Mouse (Mus musculus) midbrain, postnatal 0 days (tissue): ENCODE results near the gene Gm11596. TPM values are rescaled to one million over a fixed set of nuclear protein-coding genes. Genes with fewer than 3 reads are reported as not detected.
"Not testable (repeated sequence)": the region's sequence is repeated elsewhere in the genome, so short reads cannot be mapped to it uniquely, and the experiment has no call there.

Source experiments
- ATAC-seq: fragments of 200-750 bp; cut with Nextera tagmentation; 2 replicates; pipeline ENCODE4 v1.8.0; 2017; ENCODE audit warnings: moderate number of reproducible peaks, mild to moderate bottlenecking, moderate TSS enrichment, moderate library complexity; ENCODE audit not compliant: low FRiP score
- DNase-seq: peaks from one replicate; pipeline ENCODE4 v3.0.0-alpha.2; 2015; ENCODE audit warnings: low spot score
- H3K27ac ChIP-seq: fragments of 300-500 bp; sonication (generic); 2 replicates; pipeline ENCODE4 v1.5.1; 2014; ENCODE audit warnings: low read depth, mild to moderate bottlenecking, low read length, mixed read lengths
- H3K27me3 ChIP-seq: fragments of 300-500 bp; sonication (generic); 2 replicates; pipeline ENCODE4 v1.6.1; 2014; ENCODE audit warnings: low read length, control low read depth, mixed read lengths; ENCODE audit not compliant: insufficient read depth
- H3K36me3 ChIP-seq: fragments of 300-500 bp; sonication (generic); 2 replicates; pipeline ENCODE4 v1.6.1; 2014; ENCODE audit warnings: low read length, control low read depth, mixed read lengths; ENCODE audit not compliant: insufficient read depth
- H3K4me1 ChIP-seq: fragments of 300-500 bp; sonication (generic); 2 replicates; pipeline ENCODE4 v1.6.1; 2014; ENCODE audit warnings: mild to moderate bottlenecking, control low read depth, antibody characterized with exemption, low read length, mixed read lengths; ENCODE audit not compliant: insufficient read depth
- H3K4me2 ChIP-seq: fragments of 300-500 bp; sonication (generic); 2 replicates; pipeline ENCODE4 v1.6.1; 2014; ENCODE audit warnings: low read depth, mild to moderate bottlenecking, low read length, mixed read lengths; ENCODE audit not compliant: poor library complexity, severe bottlenecking
- H3K4me3 ChIP-seq: fragments of 300-500 bp; sonication (generic); 2 replicates; pipeline ENCODE4 v1.5.1; 2014; ENCODE audit warnings: low read depth, mild to moderate bottlenecking, low read length, moderate library complexity
- H3K9ac ChIP-seq: fragments of 300-500 bp; sonication (generic); replicated peaks from 2 replicates; pipeline ENCODE4 v1.6.1; 2014; ENCODE audit warnings: mild to moderate bottlenecking, low read length, moderate library complexity, mixed read lengths; ENCODE audit not compliant: poor library complexity, severe bottlenecking
- H3K9me3 ChIP-seq: fragments of 300-500 bp; sonication (generic); 2 replicates; pipeline ENCODE4 v1.6.1; 2016; ENCODE audit warnings: low read length, control low read depth
- CTCF ChIP-seq: IDR thresholded peaks from 2 replicates; pipeline ENCODE4 v1.5.1; 2016; ENCODE audit warnings: antibody characterized with exemption, mild to moderate bottlenecking
- WGBS: fragments of 180-500 bp; shearing (Covaris S2); extraction: QIAGEN DNeasy Blood & Tissue Kit; methylation state at CpG from one replicate; pipeline ENCODE4 v1.1.7; 2014; 5-methylcytosine and 5-hydroxymethylcytosine counted together
- polyA plus RNA-seq: library from polyadenylated mRNA; unstranded; fragments of >200 nt; fragmentation: Nextera tagmentation; extraction: Ambion mirVana; gene quantifications from 2 replicates; pipeline ENCODE4 v1.2.1, GENCODE M21; 2015
- total RNA-seq: library from RNA; depleted of rRNA; stranded (reverse); fragments of >200 nt; gene quantifications from 2 replicates; pipeline ENCODE4 v1.2.3, GENCODE M21; 2014; rRNA removed

The Gm11596 gene
- total and polyA plus RNA-seq, 2 experiments from 2014 or later: not detected

DNA sequence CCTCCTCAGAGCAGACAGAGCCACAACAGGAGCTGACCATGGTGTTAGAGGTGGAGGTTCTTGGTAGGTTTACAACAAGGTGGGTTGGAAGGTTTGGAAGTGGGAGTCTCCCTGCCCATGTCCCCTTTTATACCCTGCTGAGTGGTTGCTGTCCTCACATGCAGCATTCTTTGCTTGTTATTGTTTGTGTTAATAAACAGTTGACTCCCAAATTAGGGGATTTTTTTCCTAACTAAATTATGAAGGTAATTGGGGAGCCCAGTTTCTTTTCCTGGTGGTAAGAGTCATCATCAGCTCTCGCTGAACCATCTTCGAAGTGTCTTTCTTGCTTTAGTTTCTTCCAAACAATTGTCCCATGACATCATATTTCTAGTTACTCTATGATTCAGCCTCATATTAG is 12.7 kb downstream of the Gm11596 start, which contains the start of gene Krtap4-8:
TSS of gene Krtap4-8 (minus strand) at position 101 of the 400 bp plus-strand sequence.
- Histone ChIP-seq H3K4me3 (no peak within 1 kb of the TSS), H3K27ac (no peak within 1 kb of the TSS), H3K36me3 (no peaks in the 10 kb centered on the region), H3K4me2 (no peak within 1 kb of the TSS), H3K9me3 (no peaks in the 10 kb centered on the region), H3K4me1 (no peaks in the 10 kb centered on the region), H3K9ac (no peak within 1 kb of the TSS), H3K27me3 (no peaks in the 10 kb centered on the region)
- TF ChIP-seq CTCF: no peak
- WGBS: 93% methylated on average over 2 of the region's 2 CpGs
- no peak for DNase-seq
- ATAC-seq: no peak

DNA sequence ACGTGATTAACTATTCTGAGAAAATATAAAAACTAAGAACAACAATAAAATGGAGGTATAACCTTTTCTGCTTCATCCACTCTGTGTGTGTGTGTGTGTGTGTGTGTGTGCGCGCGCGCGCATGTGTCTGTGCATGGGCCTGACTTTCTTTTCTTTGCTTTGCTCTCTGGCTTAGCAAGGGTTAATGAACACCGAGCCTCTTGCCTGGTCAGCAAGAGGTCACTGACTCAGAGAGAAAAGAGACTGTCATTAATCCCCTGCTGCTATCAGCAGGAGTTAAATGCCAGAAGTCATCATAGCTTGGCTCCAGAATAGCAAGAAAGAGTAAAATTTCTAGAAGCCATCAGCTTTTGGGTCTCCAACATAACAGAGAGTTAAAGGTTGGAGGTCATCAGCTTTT is 14.9 kb downstream of the Gm11596 start:
- Histone ChIP-seq H3K27ac (no peak overlapping the region), H3K4me3 (no peak overlapping the region), H3K9ac (no peak overlapping the region), H3K4me2 (no peak overlapping the region), H3K36me3 (no peaks in the 10 kb centered on the region), H3K27me3 (no peaks in the 10 kb centered on the region), H3K4me1 (no peaks in the 10 kb centered on the region), H3K9me3 (no peaks in the 10 kb centered on the region)
- DNase-seq (no peak), ATAC-seq (no peak)
- WGBS: 63% methylated on average over 7 of the region's 7 CpGs
- no peak for TF ChIP-seq CTCF

DNA sequence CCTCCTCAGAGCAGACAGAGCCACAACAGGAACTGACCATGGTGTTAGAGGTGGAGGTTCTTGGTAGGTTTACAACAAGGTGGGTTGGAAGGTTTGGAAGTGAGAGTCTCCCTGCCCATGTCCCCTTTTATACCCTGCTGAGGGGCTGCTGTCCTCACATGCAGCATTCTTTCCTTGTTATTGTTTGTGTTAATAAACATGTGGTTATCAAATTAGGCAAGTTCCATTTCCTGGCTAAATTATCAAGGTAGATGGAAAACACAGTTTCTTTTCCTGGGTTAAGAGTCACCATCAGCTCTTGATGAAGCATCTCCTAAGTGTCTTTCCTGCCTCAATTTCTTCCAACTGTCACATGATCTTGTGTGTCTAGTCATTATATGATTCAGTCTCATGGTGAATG is 20.5 kb downstream of the Gm11596 start, which contains the start of gene Gm11595:
TSS of gene Gm11595 (minus strand) at position 101 of the 400 bp plus-strand sequence.
- not testable (repeated sequence) for H3K9me3 ChIP-seq, H3K27ac ChIP-seq, H3K9ac ChIP-seq, H3K27me3 ChIP-seq, DNase-seq, H3K36me3 ChIP-seq, ATAC-seq, H3K4me1 ChIP-seq, H3K4me3 ChIP-seq, H3K4me2 ChIP-seq

GRCm38 (mm10) chr11:99768410-99768809 is 24.9 kb downstream of the Gm11596 start:
- DNase-seq (no peak), ATAC-seq (no peak)
- Histone ChIP-seq H3K9ac (no peak overlapping the region), H3K4me2 (no peak overlapping the region), H3K4me3 (no peak overlapping the region), H3K36me3 (no peaks in the 10 kb centered on the region), H3K27me3 (no peaks in the 10 kb centered on the region), H3K9me3 (no peaks in the 10 kb centered on the region), H3K4me1 (no peaks in the 10 kb centered on the region), H3K27ac (no peak overlapping the region)
- WGBS: 83% methylated on average over 2 of the region's 2 CpGs
- no peak for TF ChIP-seq CTCF

- no peak overlapping the region for H3K4me3 ChIP-seq
- H3K36me3 ChIP-seq: no peaks in the 10 kb centered on the region
- no peak overlapping the region for H3K27ac ChIP-seq
- H3K9ac ChIP-seq: no peak overlapping the region
- H3K27me3 ChIP-seq: no peaks in the 10 kb centered on the region
- TF ChIP-seq CTCF: no peak
- H3K9me3 ChIP-seq: no peaks in the 10 kb centered on the region
- H3K4me1 ChIP-seq: no peaks in the 10 kb centered on the region
- WGBS: 90% methylated on average over 1 of the region's 1 CpGs
- DNase-seq: no peak
- no peak overlapping the region for H3K4me2 ChIP-seq
- no peak for ATAC-seq
Measured at GRCm38 (mm10) chr11:99758877-99759276, 34.4 kb downstream of the Gm11596 start.

- WGBS: 87% methylated on average over 3 of the region's 3 CpGs
- no peak overlapping the region for H3K27ac ChIP-seq
Measured at GRCm38 (mm10) chr11:99743985-99744384, 49.3 kb downstream of the Gm11596 start.

More at GRCm38 (mm10) chr11:99743985-99744384, 49.3 kb downstream of the Gm11596 start:
- DNase-seq (no peak), ATAC-seq (no peak)
- no peak overlapping the region for H3K9ac ChIP-seq
- no peak overlapping the region for H3K4me2 ChIP-seq
- H3K4me3 ChIP-seq: no peak overlapping the region
- no peaks in the 10 kb centered on the region for H3K9me3 ChIP-seq
- no peaks in the 10 kb centered on the region for H3K27me3 ChIP-seq
- no peaks in the 10 kb centered on the region for H3K4me1 ChIP-seq
- H3K36me3 ChIP-seq: no peaks in the 10 kb centered on the region
- TF ChIP-seq CTCF: no peak

Other genes with a start within 250 kb of the Gm11596 start
Only the 30 nearest of the 43 such genes appear.
- gene Gm11938, start 190.2 kb downstream of the Gm11596 start, total RNA-seq: not detected in 2 replicates
- not detected in 2 replicates for gene Gm11938, start 190.2 kb downstream of the Gm11596 start, polyA plus RNA-seq
- gene Gm11937, start 183.3 kb downstream of the Gm11596 start, total RNA-seq: not detected in 2 replicates
- not detected in 2 replicates for gene Gm11937, start 183.3 kb downstream of the Gm11596 start, polyA plus RNA-seq
- not detected in 2 replicates for gene Krtap2-4, start 178.6 kb downstream of the Gm11596 start, total RNA-seq
- not detected in 2 replicates for gene Krtap2-4, start 178.6 kb downstream of the Gm11596 start, polyA plus RNA-seq
- not detected in 2 replicates for gene Gm11562, start 173.0 kb downstream of the Gm11596 start, total RNA-seq
- not detected in 2 replicates for gene Gm11562, start 173.0 kb downstream of the Gm11596 start, polyA plus RNA-seq
- gene Krtap4-1, start 165.2 kb downstream of the Gm11596 start, total RNA-seq: not detected in 2 replicates
- not detected in 2 replicates for gene Krtap4-1, start 165.2 kb downstream of the Gm11596 start, polyA plus RNA-seq
- not detected in 2 replicates for gene Krtap4-2, start 158.4 kb downstream of the Gm11596 start, total RNA-seq
- not detected in 2 replicates for gene Krtap4-2, start 158.4 kb downstream of the Gm11596 start, polyA plus RNA-seq
- gene Krtap4-7, start 149.4 kb downstream of the Gm11596 start, total RNA-seq: not detected in 2 replicates
- not detected in 2 replicates for gene Krtap4-7, start 149.4 kb downstream of the Gm11596 start, polyA plus RNA-seq
- not detected in 2 replicates for gene Gm11555, start 143.2 kb downstream of the Gm11596 start, total RNA-seq
- gene Gm11555, start 143.2 kb downstream of the Gm11596 start, polyA plus RNA-seq: not detected in 2 replicates
- gene Gm11563, start 134.5 kb downstream of the Gm11596 start, total RNA-seq: not detected in 2 replicates
- gene Gm11563, start 134.5 kb downstream of the Gm11596 start, polyA plus RNA-seq: not detected in 2 replicates
- not detected in 2 replicates for gene Krtap4-6, start 127.5 kb downstream of the Gm11596 start, total RNA-seq
- not detected in 2 replicates for gene Krtap4-6, start 127.5 kb downstream of the Gm11596 start, polyA plus RNA-seq
- not detected in 2 replicates for gene Gm14190, start 102.7 kb downstream of the Gm11596 start, total RNA-seq
- gene Gm14190, start 102.7 kb downstream of the Gm11596 start, polyA plus RNA-seq: not detected in 2 replicates
- gene Gm14180, start 59.2 kb downstream of the Gm11596 start, total RNA-seq: not detected in 2 replicates
- gene Gm14180, start 59.2 kb downstream of the Gm11596 start, polyA plus RNA-seq: not detected in 2 replicates
- not detected in 2 replicates for gene Gm11595, start 20.6 kb downstream of the Gm11596 start, total RNA-seq
- gene Gm11595, start 20.6 kb downstream of the Gm11596 start, polyA plus RNA-seq: not detected in 2 replicates
- not detected in 2 replicates for gene Krtap4-8, start 12.8 kb downstream of the Gm11596 start, total RNA-seq
- gene Krtap4-8, start 12.8 kb downstream of the Gm11596 start, polyA plus RNA-seq: not detected in 2 replicates
- gene Krtap4-9, start 8.3 kb downstream of the Gm11596 start, total RNA-seq: not detected in 2 replicates
- not detected in 2 replicates for gene Krtap4-9, start 8.3 kb downstream of the Gm11596 start, polyA plus RNA-seq
- not detected in 2 replicates for gene Gm11569, start 5.5 kb upstream of the Gm11596 start, total RNA-seq
- gene Gm11569, start 5.5 kb upstream of the Gm11596 start, polyA plus RNA-seq: not detected in 2 replicates
- not detected in 2 replicates for gene Gm11554, start 11.0 kb upstream of the Gm11596 start, total RNA-seq
- gene Gm11554, start 11.0 kb upstream of the Gm11596 start, polyA plus RNA-seq: not detected in 2 replicates
- not detected in 2 replicates for gene Krtap4-13, start 16.4 kb upstream of the Gm11596 start, total RNA-seq
- gene Krtap4-13, start 16.4 kb upstream of the Gm11596 start, polyA plus RNA-seq: not detected in 2 replicates
- not detected in 2 replicates for gene Gm11564, start 22.2 kb upstream of the Gm11596 start, total RNA-seq
- gene Gm11564, start 22.2 kb upstream of the Gm11596 start, polyA plus RNA-seq: not detected in 2 replicates
- gene 2300003K06Rik, start 44.6 kb upstream of the Gm11596 start, total RNA-seq: not detected in 2 replicates
- gene 2300003K06Rik, start 44.6 kb upstream of the Gm11596 start, polyA plus RNA-seq: not detected in 2 replicates
- gene Krtap4-16, start 58.1 kb upstream of the Gm11596 start, total RNA-seq: not detected in 2 replicates
- not detected in 2 replicates for gene Krtap4-16, start 58.1 kb upstream of the Gm11596 start, polyA plus RNA-seq
- not detected in 2 replicates for gene Gm11568, start 64.5 kb upstream of the Gm11596 start, total RNA-seq
- not detected in 2 replicates for gene Gm11568, start 64.5 kb upstream of the Gm11596 start, polyA plus RNA-seq
- not detected in 2 replicates for gene Gm11559, start 71.0 kb upstream of the Gm11596 start, total RNA-seq
- not detected in 2 replicates for gene Gm11559, start 71.0 kb upstream of the Gm11596 start, polyA plus RNA-seq
- gene Krtap9-1, start 79.9 kb upstream of the Gm11596 start, total RNA-seq: not detected in 2 replicates
- not detected in 2 replicates for gene Krtap9-1, start 79.9 kb upstream of the Gm11596 start, polyA plus RNA-seq
- gene Gm11567, start 85.7 kb upstream of the Gm11596 start, total RNA-seq: not detected in 2 replicates
- not detected in 2 replicates for gene Gm11567, start 85.7 kb upstream of the Gm11596 start, polyA plus RNA-seq
- not detected in 2 replicates for gene Krtap31-1, start 114.5 kb upstream of the Gm11596 start, total RNA-seq
- not detected in 2 replicates for gene Krtap31-1, start 114.5 kb upstream of the Gm11596 start, polyA plus RNA-seq
- not detected in 2 replicates for gene Gm11565, start 121.3 kb upstream of the Gm11596 start, total RNA-seq
- gene Gm11565, start 121.3 kb upstream of the Gm11596 start, polyA plus RNA-seq: not detected in 2 replicates
- gene Krtap31-2, start 142.8 kb upstream of the Gm11596 start, total RNA-seq: not detected in 2 replicates
- not detected in 2 replicates for gene Krtap31-2, start 142.8 kb upstream of the Gm11596 start, polyA plus RNA-seq
- gene Krtap9-5, start 155.0 kb upstream of the Gm11596 start, total RNA-seq: not detected in 2 replicates
- not detected in 2 replicates for gene Krtap9-5, start 155.0 kb upstream of the Gm11596 start, polyA plus RNA-seq
- gene Krtap29-1, start 185.6 kb upstream of the Gm11596 start, total RNA-seq: not detected in 2 replicates
- not detected in 2 replicates for gene Krtap29-1, start 185.6 kb upstream of the Gm11596 start, polyA plus RNA-seq